Mouse (Mus musculus) brain, embryonic 14.5 days (tissue): ENCODE measurements around the gene Zfp354a.
"Not testable (repeated sequence)": the region's sequence is repeated elsewhere in the genome, so short reads cannot be mapped to it uniquely, and the experiment has no call there.

Experiments used
- CTCF ChIP-seq: fragments of 200-500 bp; IDR thresholded peaks from 2 replicates; pipeline ENCODE4 v1.5.1; 2012; ENCODE audit warnings: inconsistent platforms, mild to moderate bottlenecking, moderate library complexity, borderline replicate concordance; ENCODE audit not compliant: insufficient read depth, insufficient read length; ENCODE audit errors: extremely low read depth
- POLR2A ChIP-seq: fragments of 200-500 bp; IDR thresholded peaks from 2 replicates; pipeline ENCODE4 v1.6.1; 2012; ENCODE audit warnings: mild to moderate bottlenecking, inconsistent platforms, borderline replicate concordance; ENCODE audit not compliant: poor library complexity, insufficient read depth, insufficient read length, severe bottlenecking; ENCODE audit errors: extremely low read depth

- not testable (repeated sequence) for TF ChIP-seq CTCF, POLR2A
These were observed 11.2 kb upstream of the Zfp354a start, which contains the start of gene Olfr1375 for GRCm38 (mm10) chr11:51047809-51048208.
